Mouse (Mus musculus) hematopoietic multipotent progenitor cell, adult 10-12 weeks (in vitro differentiated cells): ENCODE measurements around the gene Klk1b22. TPM values are rescaled to one million over a fixed set of nuclear protein-coding genes. Genes with fewer than 3 reads are reported as not detected.

Experiments
- polyA plus RNA-seq: library from polyadenylated mRNA; stranded (reverse); fragments of >175 nt; gene quantifications from 2 replicates; pipeline ENCODE4 v1.2.3, GENCODE M21; 2012; ENCODE audit warnings: low replicate concordance

The Klk1b22 gene
- not detected in 2 replicates for polyA plus RNA-seq

GRCm38 (mm10) chr7:44112373-44112772, at the start of gene Klk1b22:
Gene Klk1b22 (plus strand): TSS chr7:44112673.

GRCm38 (mm10) chr7:44102028-44102427, 10.4 kb upstream of the Klk1b22 start, which contains the start of gene Klk1b21:
Gene Klk1b21 (plus strand): TSS chr7:44102328.

DNA sequence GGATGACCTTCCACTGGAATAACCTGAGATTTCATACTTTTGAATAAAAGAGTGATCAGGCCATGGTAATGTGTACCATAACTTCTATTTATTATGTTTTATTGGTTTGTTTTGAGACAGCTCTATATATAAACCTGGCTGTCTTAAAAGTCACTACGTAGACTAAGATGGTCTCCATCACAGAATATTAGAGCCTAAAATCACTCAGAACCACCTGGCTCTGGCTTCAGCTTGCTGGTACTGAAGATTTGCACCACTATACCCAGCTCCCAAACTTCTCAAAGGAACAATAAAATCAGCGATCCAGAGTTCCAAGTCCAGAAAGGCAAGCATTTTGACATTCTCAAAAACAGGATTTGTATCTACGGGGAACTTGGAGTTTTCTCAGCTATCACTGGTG, 24.0 kb downstream of the Klk1b22 start, which contains the start of gene Klk1b16:
Gene Klk1b16 (plus strand): TSS at position 301 of the 400 bp plus-strand sequence.

Other genes starting within 250 kb of the Klk1b22 start
- gene Klk4, start 231.5 kb upstream of the Klk1b22 start, polyA plus RNA-seq = 0.47 and 0.77 TPM in 2 replicates
- 0.63 TPM in 1 of 2 replicates, not detected in the other for gene Klk15, start 178.9 kb upstream of the Klk1b22 start, polyA plus RNA-seq
- not detected in 2 replicates for gene Klk1b8, start 162.0 kb upstream of the Klk1b22 start, polyA plus RNA-seq
- not detected in 2 replicates for gene Klk1b1, start 145.9 kb upstream of the Klk1b22 start, polyA plus RNA-seq
- gene Klk1b9, start 136.6 kb upstream of the Klk1b22 start, polyA plus RNA-seq = not detected in 2 replicates
- gene Klk1b11, start 116.8 kb upstream of the Klk1b22 start, polyA plus RNA-seq = not detected in 2 replicates
- not detected in 2 replicates for gene Klk1b26, start 100.5 kb upstream of the Klk1b22 start, polyA plus RNA-seq
- gene Klk1b27, start 60.4 kb upstream of the Klk1b22 start, polyA plus RNA-seq = 3.6 and 5.5 TPM in 2 replicates
- not detected in 2 replicates for gene Klk1b21, start 10.3 kb upstream of the Klk1b22 start, polyA plus RNA-seq
- not detected in 2 replicates for gene Klk1b16, start 24.1 kb downstream of the Klk1b22 start, polyA plus RNA-seq
- gene Klk1b24, start 75.6 kb downstream of the Klk1b22 start, polyA plus RNA-seq = not detected in 2 replicates
- gene Klk1b3, start 85.5 kb downstream of the Klk1b22 start, polyA plus RNA-seq = not detected in 2 replicates
- gene Klk1b4, start 94.8 kb downstream of the Klk1b22 start, polyA plus RNA-seq = not detected in 2 replicates
- not detected in 2 replicates for gene Klk1b5, start 103.3 kb downstream of the Klk1b22 start, polyA plus RNA-seq
- gene Klk1, start 112.7 kb downstream of the Klk1b22 start, polyA plus RNA-seq = 16.7 and 28.0 TPM in 2 replicates
- gene Gm36864, start 123.5 kb downstream of the Klk1b22 start, polyA plus RNA-seq = not detected in 2 replicates
- gene 1700028J19Rik, start 134.0 kb downstream of the Klk1b22 start, polyA plus RNA-seq = 0.10 TPM in 1 of 2 replicates, not detected in the other
- 155 and 164 TPM in 2 replicates for gene 2410002F23Rik, start 134.0 kb downstream of the Klk1b22 start, polyA plus RNA-seq
- gene Acp4, start 144.7 kb downstream of the Klk1b22 start, polyA plus RNA-seq = not detected in 2 replicates
- gene Gm15517, start 148.8 kb downstream of the Klk1b22 start, polyA plus RNA-seq = not detected in 2 replicates
- gene Clec11a, start 194.2 kb downstream of the Klk1b22 start, polyA plus RNA-seq = 1.6 and 1.7 TPM in 2 replicates
- gene Shank1, start 197.6 kb downstream of the Klk1b22 start, polyA plus RNA-seq = 36.0 and 52.3 TPM in 2 replicates